Mouse (Mus musculus) ES-Bruce4 (cell line): ENCODE measurements at regions not wholly inside any gene's neighbourhood (a gene's known extent, or its start where the extent isn't known, plus 50 kb on each side); places are given as distances from the start of the nearest gene placed in this dataset.

Source experiments
- CTCF ChIP-seq: IDR thresholded peaks from one replicate; pipeline ENCODE4 v1.8.1; 2011; ENCODE audit warnings: low read depth, low read length
- EP300 ChIP-seq: IDR thresholded peaks from 2 replicates; pipeline ENCODE4 v1.6.1; 2011; ENCODE audit warnings: low read depth, low read length; ENCODE audit not compliant: insufficient read depth

DNA sequence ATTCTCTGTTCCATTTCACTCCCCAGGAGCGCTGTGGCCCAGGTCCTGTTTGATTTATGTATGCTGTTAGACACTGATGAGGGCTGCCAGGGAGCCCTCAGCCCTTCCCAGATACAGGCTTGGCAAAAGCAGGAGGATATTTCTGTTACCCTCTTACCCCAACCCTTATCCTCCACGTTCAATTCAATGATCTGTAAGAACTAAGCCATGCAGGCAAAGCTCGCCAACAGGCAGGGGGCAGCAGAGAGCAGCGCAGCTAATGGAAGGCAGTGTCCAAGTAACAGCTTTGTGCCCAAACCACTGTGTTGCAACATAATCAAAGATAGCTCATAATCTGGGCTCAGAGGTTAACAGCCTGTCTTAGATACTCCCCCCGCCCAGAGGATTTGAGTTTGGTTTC lies 166.8 kb upstream of the Eif4g2 start:
- peak; percentile 96 for TF ChIP-seq CTCF
- no peak for TF ChIP-seq EP300
